Mouse (Mus musculus): ENCODE measurements around the gene Tgif2lx1. TPM values are rescaled to one million over a fixed set of nuclear protein-coding genes. Genes with fewer than 3 reads are reported as not detected.

Tgif2lx1 gene
- not detected in 2 replicates for polyA plus RNA-seq (2012; rRNA removed)

GRCm38 (mm10) chrX:118480637-118481036, at the start of gene Tgif2lx1:
Tgif2lx1 (minus strand) TSS chrX:118480737.

Other genes starting within 250 kb of the Tgif2lx1 start
- gene Tgif2lx2, start 53.5 kb downstream of the Tgif2lx1 start, polyA plus RNA-seq (2012; rRNA removed) = not detected in 2 replicates